Mouse (Mus musculus): ENCODE data around the gene Plin5. TPM values are rescaled to one million over a fixed set of nuclear protein-coding genes. Genes with fewer than 3 reads are reported as not detected.
"Not testable (repeated sequence)": the region's sequence is repeated elsewhere in the genome, so short reads cannot be mapped to it uniquely, and the experiment has no call there.

The Plin5 gene
- total and polyA plus RNA-seq, 2 experiments: 19.2 to 42.7 TPM

DNA sequence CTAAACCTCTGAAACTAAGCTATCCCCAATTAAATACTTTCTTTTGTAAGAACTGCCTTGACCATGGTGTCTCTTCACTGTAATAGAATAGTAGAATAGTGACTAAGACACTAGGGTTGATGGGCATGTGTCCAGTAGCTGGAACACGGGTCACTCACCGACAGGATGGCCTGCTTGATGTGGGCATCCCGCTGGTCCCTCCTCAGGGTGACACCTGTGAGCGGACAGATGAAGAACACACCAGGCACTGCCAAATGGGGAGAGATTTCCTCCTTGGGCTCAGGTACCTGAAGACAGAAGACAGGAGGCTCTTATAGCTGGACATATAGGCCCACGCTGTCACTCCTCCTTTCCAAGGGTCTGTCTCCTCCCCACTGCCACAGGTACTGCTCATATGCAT, 45.2 kb downstream of the Plin5 start:
- WGBS: 91% methylated on average over 5 of the region's 5 CpGs
- Histone ChIP-seq H3K79me2 (ENCODE audit: control insufficient read depth, insufficient read depth, low read length) (peaks cover 3% of the 10 kb centered on the region; the same call in 1 of the 2 replicates), H3K36me3 (ENCODE audit: control insufficient read depth, insufficient read depth, low read length) (peaks cover 34% of the 10 kb centered on the region)

DNA sequence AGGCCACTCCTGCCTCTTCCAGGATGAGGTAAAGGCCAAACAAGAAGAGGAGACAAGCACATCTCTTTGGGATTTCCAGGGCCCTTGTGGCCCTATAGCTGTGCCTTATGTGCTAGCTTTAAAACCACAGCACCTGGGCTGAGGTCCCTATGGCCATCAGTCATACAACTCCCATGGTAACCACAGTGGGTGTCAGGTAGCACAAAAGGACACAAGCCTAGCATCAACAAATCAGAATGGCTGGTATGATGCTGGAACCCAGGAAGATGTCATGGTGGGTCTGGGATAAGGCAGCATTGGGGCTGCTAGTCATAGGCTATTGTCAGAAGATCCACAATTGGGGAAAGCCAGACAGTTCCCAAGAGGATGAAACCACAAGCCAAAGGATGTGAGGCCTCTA, 46.3 kb downstream of the Plin5 start:
- peaks cover 34% of the 10 kb centered on the region for H3K36me3 ChIP-seq (ENCODE audit: control insufficient read depth, insufficient read depth, low read length)
- no peak overlapping the region for H3K4me3 ChIP-seq (ENCODE audit: insufficient read depth, low read depth, low read length)
- H3K79me2 ChIP-seq (ENCODE audit: control insufficient read depth, insufficient read depth, low read length): peaks cover 3% of the 10 kb centered on the region; the same call in 1 of the 2 replicates
- no peak overlapping the region for H3K27ac ChIP-seq (replicated peaks; ENCODE audit: insufficient read depth, low read depth, low read length)
- peaks cover 12% of the 10 kb centered on the region for H3K4me1 ChIP-seq (ENCODE audit: control insufficient read depth, insufficient read depth, low read length)
- no peak for DNase-seq (ENCODE audit: extremely low read depth, low read depth, low spot score)
- H3K27me3 ChIP-seq (ENCODE audit: control insufficient read depth, insufficient read depth, low read length): no peaks in the 10 kb centered on the region
- TF ChIP-seq POLR2A (IDR thresholded peaks at IDR 0.05; ENCODE audit: extremely low read depth, insufficient read depth, low read length): no peak
- no peak for TF ChIP-seq CTCF (IDR thresholded peaks at IDR 0.05; ENCODE audit: low read depth, low read length)
- no peak overlapping the region for H3K9ac ChIP-seq (ENCODE audit: low read depth, low read length)

More for the DNA sequence above, 45.2 kb downstream of the Plin5 start:
- Histone ChIP-seq H3K27ac (replicated peaks; ENCODE audit: insufficient read depth, low read depth, low read length) (no peak overlapping the region), H3K4me1 (ENCODE audit: control insufficient read depth, insufficient read depth, low read length) (peaks cover 12% of the 10 kb centered on the region), H3K27me3 (ENCODE audit: control insufficient read depth, insufficient read depth, low read length) (no peaks in the 10 kb centered on the region), H3K4me3 (ENCODE audit: insufficient read depth, low read depth, low read length) (no peak overlapping the region), H3K9ac (ENCODE audit: low read depth, low read length) (no peak overlapping the region)
- TF ChIP-seq CTCF (IDR thresholded peaks at IDR 0.05; ENCODE audit: low read depth, low read length) (no peak), POLR2A (IDR thresholded peaks at IDR 0.05; ENCODE audit: extremely low read depth, insufficient read depth, low read length) (no peak)
- no peak for DNase-seq (ENCODE audit: extremely low read depth, low read depth, low spot score)

DNA sequence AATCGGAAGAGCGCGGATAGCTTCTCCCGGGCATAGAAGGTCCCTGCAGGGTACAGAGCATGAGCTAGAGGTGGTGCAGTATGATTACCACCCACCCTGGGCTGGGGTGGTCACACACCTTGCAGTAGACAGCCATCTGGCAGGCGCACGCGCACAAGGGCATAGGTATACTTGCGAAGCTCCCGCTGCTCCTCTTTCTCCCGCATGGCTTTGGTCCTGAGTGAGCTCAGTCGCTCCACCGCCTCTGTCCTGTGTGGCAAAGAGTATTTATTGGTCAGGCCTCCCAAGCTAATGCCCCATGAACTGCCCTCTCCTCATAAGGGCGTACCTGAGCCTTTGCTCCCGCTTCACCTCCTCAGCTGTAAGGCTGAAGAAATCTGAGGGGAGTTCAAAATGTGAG, 48.3 kb downstream of the Plin5 start:
- peaks cover 34% of the 10 kb centered on the region for H3K36me3 ChIP-seq (ENCODE audit: control insufficient read depth, insufficient read depth, low read length)
- H3K9ac ChIP-seq (ENCODE audit: low read depth, low read length): no peak overlapping the region
- H3K27me3 ChIP-seq (ENCODE audit: control insufficient read depth, insufficient read depth, low read length): no peaks in the 10 kb centered on the region
- no peak overlapping the region for H3K4me3 ChIP-seq (ENCODE audit: insufficient read depth, low read depth, low read length)
- H3K4me1 ChIP-seq (ENCODE audit: control insufficient read depth, insufficient read depth, low read length): peaks cover 4% of the 10 kb centered on the region; the same call in 1 of the 2 replicates
- TF ChIP-seq POLR2A (IDR thresholded peaks at IDR 0.05; ENCODE audit: extremely low read depth, insufficient read depth, low read length) (no peak), CTCF (IDR thresholded peaks at IDR 0.05; ENCODE audit: low read depth, low read length) (no peak)
- no peak overlapping the region for H3K27ac ChIP-seq (replicated peaks; ENCODE audit: insufficient read depth, low read depth, low read length)
- DNase-seq (ENCODE audit: extremely low read depth, low read depth, low spot score): no peak
- 97% methylated on average over 14 of the region's 14 CpGs for WGBS
- peaks cover 3% of the 10 kb centered on the region; the same call in 1 of the 2 replicates for H3K79me2 ChIP-seq (ENCODE audit: control insufficient read depth, insufficient read depth, low read length)

DNA sequence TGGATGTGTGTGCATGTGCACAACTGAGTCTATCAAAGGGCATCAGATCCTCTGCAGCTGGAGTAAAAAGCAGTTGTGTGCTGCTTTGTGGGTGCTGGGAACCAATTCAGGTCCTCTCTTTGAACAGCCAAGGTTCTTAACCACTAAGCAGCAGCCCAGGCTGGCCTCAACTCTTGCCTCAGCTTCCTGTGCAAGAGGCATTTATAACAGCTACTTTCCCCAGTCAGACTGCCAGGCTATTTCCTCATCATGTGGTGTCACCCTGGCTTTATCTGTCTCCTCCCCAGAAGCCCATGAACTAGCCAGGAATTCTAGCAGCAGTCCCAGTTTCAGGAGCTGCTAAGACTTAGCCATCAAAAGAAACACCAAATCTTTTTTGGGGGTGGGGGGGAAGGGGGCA, 50.9 kb downstream of the Plin5 start:
- TF ChIP-seq CTCF (IDR thresholded peaks at IDR 0.05; ENCODE audit: low read depth, low read length) (no peak), POLR2A (IDR thresholded peaks at IDR 0.05; ENCODE audit: extremely low read depth, insufficient read depth, low read length) (no peak)
- Histone ChIP-seq H3K79me2 (ENCODE audit: control insufficient read depth, insufficient read depth, low read length) (no peaks in the 10 kb centered on the region), H3K4me3 (ENCODE audit: insufficient read depth, low read depth, low read length) (no peak overlapping the region), H3K27ac (replicated peaks; ENCODE audit: insufficient read depth, low read depth, low read length) (no peak overlapping the region), H3K36me3 (ENCODE audit: control insufficient read depth, insufficient read depth, low read length) (peaks cover 23% of the 10 kb centered on the region; the same call in 1 of the 2 replicates), H3K4me1 (ENCODE audit: control insufficient read depth, insufficient read depth, low read length) (no peaks in the 10 kb centered on the region), H3K9ac (ENCODE audit: low read depth, low read length) (no peak overlapping the region), H3K27me3 (ENCODE audit: control insufficient read depth, insufficient read depth, low read length) (no peaks in the 10 kb centered on the region)
- no peak for DNase-seq (ENCODE audit: extremely low read depth, low read depth, low spot score)

DNA sequence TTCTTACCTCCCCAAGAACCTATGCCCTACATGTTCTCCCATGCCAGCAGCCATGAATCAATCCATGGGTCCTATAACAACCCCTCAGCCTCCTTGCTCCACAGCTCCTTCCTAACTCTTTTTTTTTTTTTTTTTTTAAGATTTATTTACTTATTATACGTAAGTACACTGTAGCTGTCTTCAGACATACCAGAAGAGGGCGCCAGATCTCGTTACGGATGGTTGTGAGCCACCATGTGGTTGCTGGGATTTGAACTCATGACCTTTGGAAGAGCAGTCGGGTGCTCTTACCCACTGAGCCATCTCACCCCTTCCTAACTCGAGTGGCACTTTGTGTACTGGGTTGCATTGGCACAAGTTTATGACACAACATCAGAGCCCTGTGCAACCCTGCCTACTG, 51.7 kb downstream of the Plin5 start:
- not testable (repeated sequence) for H3K27ac ChIP-seq (replicated peaks; ENCODE audit: insufficient read depth, low read depth, low read length); H3K79me2 ChIP-seq (ENCODE audit: control insufficient read depth, insufficient read depth, low read length); H3K9ac ChIP-seq (ENCODE audit: low read depth, low read length); H3K4me3 ChIP-seq (ENCODE audit: insufficient read depth, low read depth, low read length); H3K4me1 ChIP-seq (ENCODE audit: control insufficient read depth, insufficient read depth, low read length); H3K27me3 ChIP-seq (ENCODE audit: control insufficient read depth, insufficient read depth, low read length); DNase-seq (ENCODE audit: extremely low read depth, low read depth, low spot score)
- peaks cover 15% of the 10 kb centered on the region; the same call in 1 of the 2 replicates for H3K36me3 ChIP-seq (ENCODE audit: control insufficient read depth, insufficient read depth, low read length)
- 73% methylated on average over 6 of the region's 6 CpGs for WGBS

DNA sequence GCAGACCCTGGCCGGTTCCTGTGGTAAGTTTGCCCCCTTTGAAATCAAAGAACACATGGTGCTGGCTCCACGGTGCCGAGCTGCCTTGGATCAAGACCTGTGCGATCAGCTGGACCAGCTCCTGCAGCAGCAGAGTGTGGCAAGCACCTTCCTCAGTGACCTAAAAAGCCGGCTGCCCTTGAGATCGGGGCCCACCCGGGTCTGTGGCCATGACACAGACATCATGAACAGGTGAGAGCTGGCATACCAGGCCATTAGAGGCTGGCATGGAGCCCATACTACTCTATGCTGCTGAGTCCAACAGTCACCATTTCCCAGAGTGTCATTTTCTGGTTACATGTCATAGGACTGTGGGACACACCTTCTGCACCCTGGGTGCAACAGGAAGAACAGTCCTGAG, 55.3 kb downstream of the Plin5 start:
- H3K4me1 ChIP-seq (ENCODE audit: control insufficient read depth, insufficient read depth, low read length): no peaks in the 10 kb centered on the region
- H3K27me3 ChIP-seq (ENCODE audit: control insufficient read depth, insufficient read depth, low read length): no peaks in the 10 kb centered on the region
- no peak overlapping the region for H3K4me3 ChIP-seq (ENCODE audit: insufficient read depth, low read depth, low read length)
- WGBS: 91% methylated on average over 7 of the region's 7 CpGs
- no peak for DNase-seq (ENCODE audit: extremely low read depth, low read depth, low spot score)
- no peak overlapping the region for H3K9ac ChIP-seq (ENCODE audit: low read depth, low read length)
- H3K36me3 ChIP-seq (ENCODE audit: control insufficient read depth, insufficient read depth, low read length): no peaks in the 10 kb centered on the region; the same call in 1 of the 2 replicates
- TF ChIP-seq POLR2A (IDR thresholded peaks at IDR 0.05; ENCODE audit: extremely low read depth, insufficient read depth, low read length): no peak
- TF ChIP-seq CTCF (IDR thresholded peaks at IDR 0.05; ENCODE audit: low read depth, low read length): no peak
- H3K79me2 ChIP-seq (ENCODE audit: control insufficient read depth, insufficient read depth, low read length): no peaks in the 10 kb centered on the region
- H3K27ac ChIP-seq (replicated peaks; ENCODE audit: insufficient read depth, low read depth, low read length): no peak overlapping the region

Other genes with a start within 250 kb of the Plin5 start
- 4.7 and 5.2 TPM in 2 replicates for gene Zfp119a, start 238.7 kb downstream of the Plin5 start, total RNA-seq (2014; rRNA removed)
- gene Zfp119a, start 238.7 kb downstream of the Plin5 start, polyA plus RNA-seq (2012; rRNA removed): 0.24 and 0.35 TPM in 2 replicates
- gene Zfp959, start 225.5 kb downstream of the Plin5 start, total RNA-seq (2014; rRNA removed): 5.8 and 8.3 TPM in 2 replicates
- 0.77 and 1.2 TPM in 2 replicates for gene Zfp959, start 225.5 kb downstream of the Plin5 start, polyA plus RNA-seq (2012; rRNA removed)
- gene Zfp119b, start 168.1 kb downstream of the Plin5 start, total RNA-seq (2014; rRNA removed): 3.1 and 4.3 TPM in 2 replicates
- 0.26 and 0.40 TPM in 2 replicates for gene Zfp119b, start 168.1 kb downstream of the Plin5 start, polyA plus RNA-seq (2012; rRNA removed)
- 0.18 and 1.3 TPM in 2 replicates for gene Ebi3, start 165.0 kb downstream of the Plin5 start, total RNA-seq (2014; rRNA removed)
- 0.61 and 2.3 TPM in 2 replicates for gene Ebi3, start 165.0 kb downstream of the Plin5 start, polyA plus RNA-seq (2012; rRNA removed)
- 3.6 and 4.1 TPM in 2 replicates for gene Yju2, start 158.5 kb downstream of the Plin5 start, total RNA-seq (2014; rRNA removed)
- 3.4 and 4.1 TPM in 2 replicates for gene Yju2, start 158.5 kb downstream of the Plin5 start, polyA plus RNA-seq (2012; rRNA removed)
- not detected in 2 replicates for gene Shd, start 147.1 kb downstream of the Plin5 start, total RNA-seq (2014; rRNA removed)
- 0.20 and 0.35 TPM in 2 replicates for gene Shd, start 147.1 kb downstream of the Plin5 start, polyA plus RNA-seq (2012; rRNA removed)
- gene Fsd1, start 131.1 kb downstream of the Plin5 start, total RNA-seq (2014; rRNA removed): not detected in 2 replicates
- gene Fsd1, start 131.1 kb downstream of the Plin5 start, polyA plus RNA-seq (2012; rRNA removed): not detected in 2 replicates
- gene Stap2, start 112.0 kb downstream of the Plin5 start, total RNA-seq (2014; rRNA removed): 30.9 and 35.3 TPM in 2 replicates
- gene Stap2, start 112.0 kb downstream of the Plin5 start, polyA plus RNA-seq (2012; rRNA removed): 38.8 and 44.8 TPM in 2 replicates
- 86.2 and 93.2 TPM in 2 replicates for gene Mpnd, start 111.9 kb downstream of the Plin5 start, total RNA-seq (2014; rRNA removed)
- gene Mpnd, start 111.9 kb downstream of the Plin5 start, polyA plus RNA-seq (2012; rRNA removed): 142 and 175 TPM in 2 replicates
- 8.8 and 10.5 TPM in 2 replicates for gene Sh3gl1, start 81.0 kb downstream of the Plin5 start, total RNA-seq (2014; rRNA removed)
- gene Sh3gl1, start 81.0 kb downstream of the Plin5 start, polyA plus RNA-seq (2012; rRNA removed): 33.5 and 40.0 TPM in 2 replicates
- 0.37 and 0.81 TPM in 2 replicates for gene Chaf1a, start 77.2 kb downstream of the Plin5 start, total RNA-seq (2014; rRNA removed)
- gene Chaf1a, start 77.2 kb downstream of the Plin5 start, polyA plus RNA-seq (2012; rRNA removed): 0.26 and 0.31 TPM in 2 replicates
- 34.9 and 42.9 TPM in 2 replicates for gene Ubxn6, start 42.6 kb downstream of the Plin5 start, total RNA-seq (2014; rRNA removed)
- 55.8 and 56.0 TPM in 2 replicates for gene Ubxn6, start 42.6 kb downstream of the Plin5 start, polyA plus RNA-seq (2012; rRNA removed)
- gene Hdgfl2, start 38.0 kb downstream of the Plin5 start, total RNA-seq (2014; rRNA removed): 11.3 and 13.8 TPM in 2 replicates
- 29.0 and 30.2 TPM in 2 replicates for gene Hdgfl2, start 38.0 kb downstream of the Plin5 start, polyA plus RNA-seq (2012; rRNA removed)
- 2.1 and 2.3 TPM in 2 replicates for gene Plin4, start 7.8 kb downstream of the Plin5 start, total RNA-seq (2014; rRNA removed)
- gene Plin4, start 7.8 kb downstream of the Plin5 start, polyA plus RNA-seq (2012; rRNA removed): 1.8 and 2.8 TPM in 2 replicates
- 90.0 and 116 TPM in 2 replicates for gene Lrg1, start 4.4 kb upstream of the Plin5 start, total RNA-seq (2014; rRNA removed)
- 543 and 600 TPM in 2 replicates for gene Lrg1, start 4.4 kb upstream of the Plin5 start, polyA plus RNA-seq (2012; rRNA removed)
- gene Sema6b, start 22.7 kb upstream of the Plin5 start, total RNA-seq (2014; rRNA removed): 1.3 TPM in 2 replicates
- gene Sema6b, start 22.7 kb upstream of the Plin5 start, polyA plus RNA-seq (2012; rRNA removed): 2.7 and 3.9 TPM in 2 replicates
- 16.2 and 20.9 TPM in 2 replicates for gene Tnfaip8l1, start 44.9 kb upstream of the Plin5 start, total RNA-seq (2014; rRNA removed)
- 21.8 and 25.5 TPM in 2 replicates for gene Tnfaip8l1, start 44.9 kb upstream of the Plin5 start, polyA plus RNA-seq (2012; rRNA removed)
- gene Mydgf, start 66.3 kb upstream of the Plin5 start, total RNA-seq (2014; rRNA removed): 89.4 and 91.1 TPM in 2 replicates
- 81.1 and 86.0 TPM in 2 replicates for gene Mydgf, start 66.3 kb upstream of the Plin5 start, polyA plus RNA-seq (2012; rRNA removed)
- 10.7 and 20.1 TPM in 2 replicates for gene Dpp9, start 101.3 kb upstream of the Plin5 start, total RNA-seq (2014; rRNA removed)
- 55.4 and 60.3 TPM in 2 replicates for gene Dpp9, start 101.3 kb upstream of the Plin5 start, polyA plus RNA-seq (2012; rRNA removed)
- gene Fem1a, start 139.2 kb upstream of the Plin5 start, total RNA-seq (2014; rRNA removed): 11.5 and 12.1 TPM in 2 replicates
- 16.6 and 18.9 TPM in 2 replicates for gene Fem1a, start 139.2 kb upstream of the Plin5 start, polyA plus RNA-seq (2012; rRNA removed)
- gene Ticam1, start 159.2 kb upstream of the Plin5 start, total RNA-seq (2014; rRNA removed): 2.5 and 3.4 TPM in 2 replicates
- gene Ticam1, start 159.2 kb upstream of the Plin5 start, polyA plus RNA-seq (2012; rRNA removed): 20.9 and 27.7 TPM in 2 replicates
- gene Plin3, start 175.3 kb upstream of the Plin5 start, total RNA-seq (2014; rRNA removed): 23.0 and 28.1 TPM in 2 replicates
- 20.6 and 21.5 TPM in 2 replicates for gene Plin3, start 175.3 kb upstream of the Plin5 start, polyA plus RNA-seq (2012; rRNA removed)
- not detected in 2 replicates for gene Arrdc5, start 182.7 kb upstream of the Plin5 start, total RNA-seq (2014; rRNA removed)
- gene Arrdc5, start 182.7 kb upstream of the Plin5 start, polyA plus RNA-seq (2012; rRNA removed): not detected in 2 replicates
- gene Uhrf1, start 185.7 kb upstream of the Plin5 start, total RNA-seq (2014; rRNA removed): 0.92 and 2.7 TPM in 2 replicates
- 0.20 and 0.22 TPM in 2 replicates for gene Uhrf1, start 185.7 kb upstream of the Plin5 start, polyA plus RNA-seq (2012; rRNA removed)
- 9.5 and 10.4 TPM in 2 replicates for gene Kdm4b, start 208.5 kb upstream of the Plin5 start, total RNA-seq (2014; rRNA removed)
- 13.0 and 15.6 TPM in 2 replicates for gene Kdm4b, start 208.5 kb upstream of the Plin5 start, polyA plus RNA-seq (2012; rRNA removed)

All from liver, adult 2 months (tissue).